Mouse (Mus musculus): ENCODE data around the gene Zfp932. TPM values are rescaled to one million over a fixed set of nuclear protein-coding genes. Genes with fewer than 3 reads are reported as not detected.
"Not testable (repeated sequence)": the region's sequence is repeated elsewhere in the genome, so short reads cannot be mapped to it uniquely, and the experiment has no call there.

The Zfp932 gene
- 24.1 and 29.4 TPM in 2 replicates for polyA plus RNA-seq (2015; fragmentation: Nextera tagmentation; extraction: Ambion mirVana)

DNA sequence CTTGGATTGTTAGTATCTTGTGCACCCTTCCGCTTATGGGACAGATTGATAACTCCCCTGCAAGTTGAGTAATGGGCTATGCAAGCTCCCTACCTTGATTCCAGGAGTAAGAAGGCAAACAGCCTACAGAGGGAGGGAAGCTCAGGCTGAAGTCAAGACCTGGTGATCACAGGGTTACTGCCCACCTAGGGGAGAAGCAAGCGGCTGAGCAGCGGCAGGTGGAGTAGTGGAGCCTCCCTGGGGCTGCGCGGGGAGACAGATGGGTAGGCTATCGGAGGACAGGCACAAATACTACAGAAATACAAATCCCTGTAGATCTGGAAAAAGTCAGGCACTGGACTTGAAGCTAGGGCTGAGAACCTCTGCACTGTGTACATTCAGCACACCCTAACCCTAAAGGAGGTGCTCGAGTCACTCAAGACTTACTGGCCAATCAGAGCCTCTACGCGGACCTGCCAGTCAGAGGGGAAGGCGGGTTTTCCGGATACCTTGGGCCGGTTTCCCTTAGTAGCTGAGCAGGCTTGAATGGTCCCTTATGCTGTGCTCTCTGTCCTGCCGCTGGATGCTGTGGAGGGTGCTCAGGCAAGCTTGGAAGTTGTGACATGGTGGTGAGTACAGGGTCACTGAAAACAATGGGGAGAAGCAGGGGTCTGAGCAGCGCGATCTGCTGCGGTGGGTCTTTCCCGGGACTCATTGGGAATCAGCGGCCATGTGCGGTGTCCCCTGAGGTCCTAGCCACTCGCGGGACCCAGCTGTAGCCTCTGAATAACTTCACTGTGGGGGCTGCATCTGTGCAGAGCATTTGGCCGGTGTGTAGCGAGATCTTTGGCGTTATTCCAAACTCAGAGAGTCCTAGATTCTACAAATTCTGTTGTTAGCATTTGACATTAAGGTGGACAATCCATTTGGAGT lies at the start of gene Zfp932:
Gene Zfp932 (plus strand): TSS at position 496 of the 912 bp plus-strand sequence.
- H3K9ac ChIP-seq; ATAC-seq; H3K36me3 ChIP-seq (ENCODE audit: poor library complexity, severe bottlenecking); H3K4me3 ChIP-seq; H3K27ac ChIP-seq; H3K4me1 ChIP-seq; H3K27me3 ChIP-seq; H3K4me2 ChIP-seq; H3K9me3 ChIP-seq (replicated peaks): not testable (repeated sequence)
- WGBS, result no CpG with 5 or more reads among the region's 24 CpGs

GRCm38 (mm10) chr5:109950281-109950680 lies 46.0 kb upstream of the Zfp932 start:
- ATAC-seq, result no peak
- H3K27me3 ChIP-seq, result no peaks in the 10 kb centered on the region
- H3K4me3 ChIP-seq, result no peak overlapping the region
- H3K36me3 ChIP-seq (ENCODE audit: poor library complexity, severe bottlenecking), result no peaks in the 10 kb centered on the region
- WGBS, result no CpG with 5 or more reads among the region's 1 CpGs
- H3K4me1 ChIP-seq, result no peaks in the 10 kb centered on the region
- H3K9me3 ChIP-seq (replicated peaks), result no peaks in the 10 kb centered on the region
- no peak overlapping the region for H3K27ac ChIP-seq
- H3K9ac ChIP-seq, result no peak overlapping the region
- H3K4me2 ChIP-seq, result no peak overlapping the region

- H3K27ac ChIP-seq; H3K9me3 ChIP-seq (replicated peaks); H3K9ac ChIP-seq; ATAC-seq; H3K27me3 ChIP-seq; H3K4me2 ChIP-seq; H3K36me3 ChIP-seq (ENCODE audit: poor library complexity, severe bottlenecking); H3K4me1 ChIP-seq; H3K4me3 ChIP-seq: not testable (repeated sequence)
- no CpG with 5 or more reads among the region's 2 CpGs for WGBS
Measured at GRCm38 (mm10) chr5:109980743-109981142, 15.6 kb upstream of the Zfp932 start.

DNA sequence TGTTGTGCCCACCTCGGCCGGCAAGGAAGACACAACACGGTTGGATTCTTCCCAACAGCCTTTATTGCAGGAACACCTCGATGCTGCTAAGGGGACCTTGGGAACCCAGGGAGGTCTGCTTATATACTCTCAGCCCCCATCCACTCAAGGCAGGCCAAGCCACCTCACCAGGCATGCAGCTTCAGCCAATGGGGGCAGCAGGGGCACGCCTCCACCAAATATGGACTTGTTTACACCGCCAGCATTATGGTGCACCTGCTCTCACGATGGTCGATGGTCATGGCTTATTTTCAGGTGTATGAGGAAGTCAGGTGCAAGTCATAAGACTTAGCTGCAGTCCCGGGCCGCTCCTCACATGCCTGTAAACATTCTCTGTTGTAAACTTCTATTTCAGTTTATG lies 860 bp upstream of the Zfp932 start:
- H3K36me3 ChIP-seq (ENCODE audit: poor library complexity, severe bottlenecking); H3K4me3 ChIP-seq; ATAC-seq; H3K9ac ChIP-seq; H3K4me1 ChIP-seq; H3K9me3 ChIP-seq (replicated peaks); H3K27me3 ChIP-seq; H3K4me2 ChIP-seq; H3K27ac ChIP-seq: not testable (repeated sequence)
- WGBS, result no CpG with 5 or more reads among the region's 10 CpGs

DNA sequence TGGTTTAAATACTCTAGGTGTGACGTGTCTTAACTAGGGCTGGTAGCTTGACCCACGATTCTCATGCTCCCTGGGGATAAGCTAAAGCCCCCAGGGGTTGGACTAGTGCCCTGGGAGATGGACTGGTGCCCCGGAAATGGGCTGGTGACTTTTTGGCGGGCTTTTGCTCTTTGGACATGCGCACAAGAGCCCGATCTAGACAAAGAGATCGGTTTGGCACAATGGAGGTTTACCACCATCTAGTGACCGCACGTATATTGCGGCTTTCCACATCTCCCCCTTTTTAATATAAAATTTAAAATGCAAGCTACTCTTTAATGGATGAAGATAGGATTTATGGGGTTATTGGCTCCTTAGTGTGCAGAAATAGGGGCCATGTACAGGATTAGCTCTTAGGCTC lies 19.5 kb downstream of the Zfp932 start:
- WGBS, result 91% methylated on average over 10 of the region's 10 CpGs

DNA sequence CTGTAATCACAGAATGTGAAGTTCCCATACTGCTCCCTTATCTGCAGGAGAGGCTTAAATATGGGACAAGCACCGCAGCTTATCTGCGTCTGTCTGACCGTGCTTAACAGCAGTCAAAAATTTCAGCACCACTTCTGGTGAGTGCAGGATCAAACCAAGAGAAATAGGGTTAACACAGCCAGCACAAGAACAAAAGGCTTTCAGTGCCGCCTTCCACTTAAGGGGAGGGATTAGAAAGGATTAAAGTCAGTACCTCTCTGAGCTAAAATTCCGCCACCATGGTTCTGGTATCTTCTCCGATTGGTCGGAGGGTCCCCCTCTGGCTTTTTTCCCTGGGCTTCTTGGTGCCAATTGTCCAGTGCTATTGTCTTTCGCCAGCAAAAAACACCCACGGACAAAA lies 27.0 kb downstream of the Zfp932 start:
- H3K4me2 ChIP-seq, result peak overlapping the region; percentile 55
- peaks cover 5% of the 10 kb centered on the region; the same call in 1 of the 2 replicates for H3K9me3 ChIP-seq (replicated peaks)
- no peaks in the 10 kb centered on the region for H3K36me3 ChIP-seq (ENCODE audit: poor library complexity, severe bottlenecking)
- peak overlapping the region; percentile 38 for H3K4me3 ChIP-seq
- H3K4me1 ChIP-seq, result no peaks in the 10 kb centered on the region
- H3K27ac ChIP-seq, result peak overlapping the region; percentile 76
- peak; percentile 90 for ATAC-seq
- 25% methylated on average over 9 of the region's 9 CpGs for WGBS
- peak overlapping the region; percentile 62 for H3K9ac ChIP-seq
- no peaks in the 10 kb centered on the region for H3K27me3 ChIP-seq

More for the DNA sequence above, 19.5 kb downstream of the Zfp932 start:
- peaks cover 19% of the 10 kb centered on the region for H3K36me3 ChIP-seq (ENCODE audit: poor library complexity, severe bottlenecking)
- peaks cover 35% of the 10 kb centered on the region for H3K9me3 ChIP-seq (replicated peaks)
- H3K4me1 ChIP-seq, H3K4me2 ChIP-seq, H3K4me3 ChIP-seq, H3K9ac ChIP-seq, ATAC-seq, H3K27ac ChIP-seq, H3K27me3 ChIP-seq: not testable (repeated sequence)

GRCm38 (mm10) chr5:110023694-110024427 lies 27.5 kb downstream of the Zfp932 start:
- not testable (repeated sequence) for H3K4me1 ChIP-seq; H3K9me3 ChIP-seq (replicated peaks); H3K36me3 ChIP-seq (ENCODE audit: poor library complexity, severe bottlenecking); H3K27me3 ChIP-seq
- H3K4me3 ChIP-seq, result peak overlapping the region; percentile 38
- H3K9ac ChIP-seq, result peak overlapping the region; percentile 62
- 26% methylated on average over 8 of the region's 8 CpGs for WGBS
- peak; percentile 97 for ATAC-seq
- peak overlapping the region; percentile 55 for H3K4me2 ChIP-seq
- peak overlapping the region; percentile 76 for H3K27ac ChIP-seq

GRCm38 (mm10) chr5:110057637-110058408 lies 61.5 kb downstream of the Zfp932 start:
- H3K4me2 ChIP-seq, result peak overlapping the region; percentile 62
- no peak overlapping the region; the same call in 1 of the 2 replicates for H3K27ac ChIP-seq
- H3K9me3 ChIP-seq (replicated peaks), result peaks cover 5% of the 10 kb centered on the region
- peak; percentile 99 for ATAC-seq
- H3K4me1 ChIP-seq, result no peaks in the 10 kb centered on the region
- peak overlapping the region; percentile 71 for H3K9ac ChIP-seq
- 2% methylated on average over 19 of the region's 19 CpGs for whole genome bisulfite sequencing
- no peaks in the 10 kb centered on the region for H3K27me3 ChIP-seq
- no peaks in the 10 kb centered on the region for H3K36me3 ChIP-seq (ENCODE audit: poor library complexity, severe bottlenecking)
- H3K4me3 ChIP-seq, result peak overlapping the region; percentile 53

Other genes starting within 250 kb of the Zfp932 start
- 6.5 and 7.2 TPM in 2 replicates for gene 4930522L14Rik, start 244.6 kb upstream of the Zfp932 start, polyA plus RNA-seq (2015; fragmentation: Nextera tagmentation; extraction: Ambion mirVana)
- gene Gm15446, start 73.1 kb upstream of the Zfp932 start, polyA plus RNA-seq (2015; fragmentation: Nextera tagmentation; extraction: Ambion mirVana), result 0.66 and 0.84 TPM in 2 replicates
- gene Gm17655, start 76.0 kb downstream of the Zfp932 start, polyA plus RNA-seq (2015; fragmentation: Nextera tagmentation; extraction: Ambion mirVana), result 5.1 and 6.0 TPM in 2 replicates
- 0.88 and 1.1 TPM in 2 replicates for gene Gm35315, start 97.9 kb downstream of the Zfp932 start, polyA plus RNA-seq (2015; fragmentation: Nextera tagmentation; extraction: Ambion mirVana)
- gene Plcxd1, start 103.4 kb downstream of the Zfp932 start, polyA plus RNA-seq (2015; fragmentation: Nextera tagmentation; extraction: Ambion mirVana), result 1.6 and 1.8 TPM in 2 replicates
- 39.1 and 45.2 TPM in 2 replicates for gene Gtpbp6, start 111.7 kb downstream of the Zfp932 start, polyA plus RNA-seq (2015; fragmentation: Nextera tagmentation; extraction: Ambion mirVana)
- gene Zfp605, start 113.6 kb downstream of the Zfp932 start, polyA plus RNA-seq (2015; fragmentation: Nextera tagmentation; extraction: Ambion mirVana), result 15.5 TPM in 2 replicates
- 85.5 and 88.9 TPM in 2 replicates for gene Chfr, start 139.3 kb downstream of the Zfp932 start, polyA plus RNA-seq (2015; fragmentation: Nextera tagmentation; extraction: Ambion mirVana)
- gene Golga3, start 180.2 kb downstream of the Zfp932 start, polyA plus RNA-seq (2015; fragmentation: Nextera tagmentation; extraction: Ambion mirVana), result 18.7 and 20.1 TPM in 2 replicates
- gene Ankle2, start 234.5 kb downstream of the Zfp932 start, polyA plus RNA-seq (2015; fragmentation: Nextera tagmentation; extraction: Ambion mirVana), result 25.4 and 33.2 TPM in 2 replicates

Measured in forebrain, embryonic 13.5 days (tissue).